Mouse (Mus musculus) skeletal muscle tissue, postnatal 0 days (tissue): ENCODE measurements around the gene Asb18. TPM values are rescaled to one million over a fixed set of nuclear protein-coding genes. Genes with fewer than 3 reads are reported as not detected.

ENCODE experiments used
- polyA plus RNA-seq: library from polyadenylated mRNA; unstranded; fragments of >200 nt; fragmentation: Nextera tagmentation; extraction: Ambion mirVana; gene quantifications from 2 replicates; pipeline ENCODE4 v1.2.1, GENCODE M21; 2015

Asb18 gene
- polyA plus RNA-seq, result 3.6 and 5.4 TPM in 2 replicates

GRCm38 (mm10) chr1:90014446-90014845 lies at the start of gene Asb18:
Gene Asb18, minus strand, starts transcription at chr1:90014666.

GRCm38 (mm10) chr1:89931120-89931519 lies 83.3 kb downstream of the Asb18 start, which contains the start of gene Gbx2:
Gene Gbx2, minus strand, starts transcription at chr1:89931179.

Other genes starting within 250 kb of the Asb18 start
- gene Gbx2, start 83.5 kb downstream of the Asb18 start, polyA plus RNA-seq, result not detected in 2 replicates
- not detected in 2 replicates for gene Iqca, start 138.7 kb upstream of the Asb18 start, polyA plus RNA-seq
- 5.7 and 6.5 TPM in 2 replicates for gene Ackr3, start 189.3 kb upstream of the Asb18 start, polyA plus RNA-seq